Mouse (Mus musculus) liver, adult 2 months (tissue): Measurements from ENCODE around the gene Csmd2. TPM values are rescaled to one million over a fixed set of nuclear protein-coding genes. Genes with fewer than 3 reads are reported as not detected.

Experiments
- DNase-seq: peaks from one replicate; pipeline ENCODE4 v3.0.0-alpha.2; 2011; ENCODE audit warnings: low read depth, low spot score; ENCODE audit errors: extremely low read depth
- H3K27ac ChIP-seq: fragments of 200-500 bp; replicated peaks from 2 replicates; pipeline ENCODE4 v1.5.1; 2012; ENCODE audit warnings: low read depth, mild to moderate bottlenecking, control low read depth, inconsistent platforms, low read length; ENCODE audit not compliant: insufficient read depth
- H3K27me3 ChIP-seq: fragments of 200-500 bp; 2 replicates; pipeline ENCODE4 v1.6.1; 2012; ENCODE audit warnings: mild to moderate bottlenecking, moderate library complexity, low read length, inconsistent platforms; ENCODE audit not compliant: control insufficient read depth, insufficient read depth
- H3K36me3 ChIP-seq: fragments of 200-500 bp; 2 replicates; pipeline ENCODE4 v1.6.1; 2012; ENCODE audit warnings: low read length, inconsistent platforms; ENCODE audit not compliant: control insufficient read depth, insufficient read depth
- H3K4me1 ChIP-seq: fragments of 200-500 bp; 2 replicates; pipeline ENCODE4 v1.6.1; 2011; ENCODE audit warnings: low read length; ENCODE audit not compliant: control insufficient read depth, insufficient read depth
- H3K4me3 ChIP-seq: fragments of 200-500 bp; 2 replicates; pipeline ENCODE4 v1.5.1; 2011; ENCODE audit warnings: low read depth, mild to moderate bottlenecking, control low read depth, low read length, moderate library complexity; ENCODE audit not compliant: insufficient read depth
- H3K79me2 ChIP-seq: fragments of 200-500 bp; 2 replicates; pipeline ENCODE4 v1.6.1; 2012; ENCODE audit warnings: inconsistent platforms, mild to moderate bottlenecking, low read length, moderate library complexity; ENCODE audit not compliant: control insufficient read depth, insufficient read depth
- H3K9ac ChIP-seq: fragments of 200-500 bp; 2 replicates; pipeline ENCODE4 v1.6.1; 2012; ENCODE audit warnings: low read depth, mild to moderate bottlenecking, control low read depth, inconsistent platforms, low read length
- CTCF ChIP-seq: fragments of 200-500 bp; IDR thresholded peaks from 2 replicates; pipeline ENCODE4 v1.5.1; 2011; ENCODE audit warnings: low read depth, low read length, control low read depth
- POLR2A ChIP-seq: fragments of 200-500 bp; IDR thresholded peaks from 2 replicates; pipeline ENCODE4 v1.6.1; 2011; ENCODE audit warnings: low read length, control low read depth; ENCODE audit not compliant: insufficient read depth; ENCODE audit errors: extremely low read depth
- WGBS: fragments of 180-500 bp; shearing (Covaris S2); methylation state at CpG from one replicate; pipeline ENCODE4 v1.1.7; 2018; 5-methylcytosine and 5-hydroxymethylcytosine counted together
- polyA plus RNA-seq: library from polyadenylated mRNA; depleted of rRNA; stranded (reverse); fragments of >200 nt; gene quantifications from 2 replicates; pipeline ENCODE4 v1.2.3, GENCODE M21; 2012
- total RNA-seq: library from RNA; depleted of rRNA; stranded (reverse); fragments of >200 nt; gene quantifications from 2 replicates; pipeline ENCODE4 v1.2.3, GENCODE M21; 2014

The Csmd2 gene
- total and polyA plus RNA-seq, 2 experiments, result not detected

- no peaks in the 10 kb centered on the region for H3K79me2 ChIP-seq
- WGBS, result 80% methylated on average over 5 of the region's 5 CpGs
- no peak overlapping the region for H3K4me3 ChIP-seq
- DNase-seq, result no peak
- no peaks in the 10 kb centered on the region for H3K36me3 ChIP-seq
- H3K27ac ChIP-seq, result no peak overlapping the region
- H3K9ac ChIP-seq, result no peak overlapping the region
- no peaks in the 10 kb centered on the region for H3K4me1 ChIP-seq
- H3K27me3 ChIP-seq, result no peaks in the 10 kb centered on the region
- TF ChIP-seq POLR2A (no peak), CTCF (no peak)
These were observed 606.4 kb downstream of the Csmd2 start for GRCm38 (mm10) chr4:128594062-128594461.

GRCm38 (mm10) chr4:128597801-128598560 is 610.3 kb downstream of the Csmd2 start:
- no peaks in the 10 kb centered on the region for H3K27me3 ChIP-seq
- TF ChIP-seq CTCF (no peak), POLR2A (no peak)
- DNase-seq, result no peak
- no peak overlapping the region for H3K9ac ChIP-seq
- 89% methylated on average over 12 of the region's 12 CpGs for WGBS
- H3K27ac ChIP-seq, result no peak overlapping the region
- no peaks in the 10 kb centered on the region for H3K79me2 ChIP-seq
- H3K36me3 ChIP-seq, result peaks cover 2% of the 10 kb centered on the region; the same call in 1 of the 2 replicates
- H3K4me1 ChIP-seq, result no peaks in the 10 kb centered on the region
- H3K4me3 ChIP-seq, result no peak overlapping the region

GRCm38 (mm10) chr4:128606586-128606985 is 618.9 kb downstream of the Csmd2 start:
- H3K4me3 ChIP-seq, result no peak overlapping the region
- H3K79me2 ChIP-seq, result no peaks in the 10 kb centered on the region; the same call in 1 of the 2 replicates
- no peak overlapping the region for H3K27ac ChIP-seq
- no peaks in the 10 kb centered on the region for H3K4me1 ChIP-seq
- DNase-seq, result no peak
- H3K9ac ChIP-seq, result no peak overlapping the region
- peaks cover 4% of the 10 kb centered on the region; the same call in 1 of the 2 replicates for H3K36me3 ChIP-seq
- no peaks in the 10 kb centered on the region for H3K27me3 ChIP-seq
- 98% methylated on average over 7 of the region's 7 CpGs for WGBS
- TF ChIP-seq POLR2A (no peak), CTCF (no peak)

- Histone ChIP-seq H3K27ac (no peak overlapping the region), H3K4me3 (no peak overlapping the region), H3K79me2 (no peaks in the 10 kb centered on the region; the same call in 1 of the 2 replicates), H3K9ac (no peak overlapping the region), H3K36me3 (peaks cover 4% of the 10 kb centered on the region; the same call in 1 of the 2 replicates), H3K4me1 (no peaks in the 10 kb centered on the region), H3K27me3 (no peaks in the 10 kb centered on the region)
- 87% methylated on average over 11 of the region's 11 CpGs for WGBS
- TF ChIP-seq POLR2A (no peak), CTCF (no peak)
- DNase-seq, result no peak
These were observed 620.0 kb downstream of the Csmd2 start for GRCm38 (mm10) chr4:128607661-128608060.

GRCm38 (mm10) chr4:128609276-128609924 is 621.7 kb downstream of the Csmd2 start:
- Histone ChIP-seq H3K79me2 (no peaks in the 10 kb centered on the region; the same call in 1 of the 2 replicates), H3K4me1 (no peaks in the 10 kb centered on the region), H3K4me3 (peak overlapping the region; percentile 86), H3K27ac (peak overlapping the region; percentile 33), H3K36me3 (no peaks in the 10 kb centered on the region), H3K9ac (peak overlapping the region; percentile 69), H3K27me3 (no peaks in the 10 kb centered on the region)
- TF ChIP-seq CTCF (no peak), POLR2A (no peak)
- WGBS, result 3% methylated on average over 27 of the region's 27 CpGs
- DNase-seq, result peak; percentile 62

- 1% methylated on average over 24 of the region's 24 CpGs for WGBS
- TF ChIP-seq CTCF (no peak), POLR2A (0 out of 2 replicates have a peak, but pooled peaks have one; percentile 36)
- H3K4me1 ChIP-seq, result no peaks in the 10 kb centered on the region
- peak within 1 kb of the TSS; percentile 86 for H3K4me3 ChIP-seq
- H3K36me3 ChIP-seq, result no peaks in the 10 kb centered on the region
- H3K27me3 ChIP-seq, result no peaks in the 10 kb centered on the region
- no peaks in the 10 kb centered on the region; the same call in 1 of the 2 replicates for H3K79me2 ChIP-seq
- peak; percentile 96 for DNase-seq
- H3K9ac ChIP-seq, result peak within 1 kb of the TSS; percentile 69
- H3K27ac ChIP-seq, result peak within 1 kb of the TSS; percentile 33
These were observed 622.3 kb downstream of the Csmd2 start, which contains the start of gene Zscan20 for GRCm38 (mm10) chr4:128609925-128610402. Zscan20 (minus strand) TSS chr4:128610098.
